Mouse (Mus musculus) stomach, postnatal 0 days (tissue): ENCODE data around the gene Cd40.

ENCODE experiments used
- CTCF ChIP-seq: IDR thresholded peaks from 2 replicates; pipeline ENCODE4 v1.5.1; 2016; ENCODE audit warnings: antibody characterized with exemption, low read depth, mild to moderate bottlenecking, moderate library complexity
- EP300 ChIP-seq: optimal IDR thresholded peaks from 2 replicates; pipeline ENCODE3; 2016; ENCODE audit warnings: antibody characterized with exemption

DNA sequence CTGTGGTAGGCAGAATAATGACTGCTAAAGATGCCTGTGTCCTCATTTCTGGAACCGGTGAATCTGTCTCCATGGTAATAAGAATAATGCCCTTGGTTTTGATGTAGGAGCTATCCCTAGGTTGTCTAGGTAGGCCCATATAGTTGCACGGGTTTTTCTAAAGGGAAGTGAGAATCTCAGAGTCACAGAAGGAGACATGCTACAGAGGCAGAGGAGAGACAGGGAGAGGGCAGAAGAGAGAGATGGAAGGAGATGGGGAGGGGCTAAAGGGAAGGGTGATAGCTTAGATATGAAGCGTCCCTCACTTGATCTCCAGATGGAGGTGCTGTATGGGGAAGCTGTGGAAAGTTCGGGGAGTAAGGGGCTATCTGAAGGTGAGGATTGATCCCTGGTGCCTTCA, 18.0 kb upstream of the Cd40 start:
- TF ChIP-seq CTCF (no peak), EP300 (no peak)
